Mouse (Mus musculus) forebrain, embryonic 16.5 days (tissue): ENCODE results near the gene Zfp518a. TPM values are rescaled to one million over a fixed set of nuclear protein-coding genes. Genes with fewer than 3 reads are reported as not detected.

Source experiments
- ATAC-seq: fragments of 200-750 bp; cut with Nextera tagmentation; 2 replicates; pipeline ENCODE4 v1.8.0; 2017; ENCODE audit warnings: mild to moderate bottlenecking, moderate library complexity
- H3K27ac ChIP-seq: fragments of 300-500 bp; sonication (generic); 2 replicates; pipeline ENCODE4 v1.5.1; 2014; ENCODE audit warnings: low read length, control low read depth
- H3K27me3 ChIP-seq: fragments of 300-500 bp; sonication (generic); replicated peaks from 2 replicates; pipeline ENCODE4 v1.6.1; 2014; ENCODE audit warnings: low read length; ENCODE audit not compliant: control insufficient read depth, insufficient read depth
- H3K36me3 ChIP-seq: fragments of 300-500 bp; sonication (generic); 2 replicates; pipeline ENCODE4 v1.6.1; 2014; ENCODE audit not compliant: control insufficient read depth, insufficient read depth
- H3K4me1 ChIP-seq: fragments of 300-500 bp; sonication (generic); replicated peaks from 2 replicates; pipeline ENCODE4 v1.6.1; 2014; ENCODE audit warnings: low read length; ENCODE audit not compliant: control insufficient read depth, insufficient read depth
- H3K4me2 ChIP-seq: fragments of 300-500 bp; sonication (generic); 2 replicates; pipeline ENCODE4 v1.6.1; 2014; ENCODE audit warnings: mild to moderate bottlenecking, low read length, control low read depth
- H3K4me3 ChIP-seq: fragments of 300-500 bp; sonication (generic); replicated peaks from 2 replicates; pipeline ENCODE4 v1.5.1; 2014; ENCODE audit warnings: mild to moderate bottlenecking, low read length, control low read depth
- H3K9ac ChIP-seq: fragments of 300-500 bp; sonication (generic); replicated peaks from 2 replicates; pipeline ENCODE4 v1.6.1; 2014; ENCODE audit warnings: low read depth, low read length, control low read depth
- H3K9me3 ChIP-seq: fragments of 300-500 bp; sonication (generic); 2 replicates; pipeline ENCODE4 v1.6.1; 2016; ENCODE audit warnings: low read length; ENCODE audit not compliant: control insufficient read depth
- WGBS: fragments of 180-500 bp; shearing (Covaris S2); extraction: QIAGEN DNeasy Blood & Tissue Kit; methylation state at CpG from one replicate; pipeline ENCODE4 v1.1.7; 2014; 5-methylcytosine and 5-hydroxymethylcytosine counted together
- microRNA-seq: library from miRNA; unstranded; fragments of <30 nt; microRNA quantifications from one replicate; pipeline ENCODE4, GENCODE M21; 2017
- polyA plus RNA-seq: library from polyadenylated mRNA; unstranded; fragments of >200 nt; fragmentation: Nextera tagmentation; extraction: Ambion mirVana; gene quantifications from 2 replicates; pipeline ENCODE4 v1.2.1, GENCODE M21; 2015

Gene Zfp518a
- polyA plus RNA-seq, 1 experiment from 2014 or later: 6.8 TPM

- H3K27ac ChIP-seq: no peak overlapping the region
- no peaks in the 10 kb centered on the region for H3K36me3 ChIP-seq
- H3K4me2 ChIP-seq: no peak overlapping the region
- H3K9ac ChIP-seq: no peak overlapping the region
- H3K4me1 ChIP-seq: no peaks in the 10 kb centered on the region
- no peaks in the 10 kb centered on the region for H3K27me3 ChIP-seq
- no peak overlapping the region for H3K4me3 ChIP-seq
- ATAC-seq: no peak
- no peaks in the 10 kb centered on the region for H3K9me3 ChIP-seq
- WGBS: 42% methylated on average over 3 of the region's 3 CpGs
Observed at GRCm38 (mm10) chr19:40964367-40964891, 69.9 kb downstream of the Zfp518a start.

GRCm38 (mm10) chr19:40964936-40965850 is 70.7 kb downstream of the Zfp518a start:
- H3K4me3 ChIP-seq: no peak overlapping the region
- H3K36me3 ChIP-seq: no peaks in the 10 kb centered on the region
- H3K4me1 ChIP-seq: no peaks in the 10 kb centered on the region
- no peak for ATAC-seq
- H3K4me2 ChIP-seq: no peak overlapping the region
- H3K9ac ChIP-seq: no peak overlapping the region
- WGBS: 83% methylated on average over 6 of the region's 6 CpGs
- H3K27ac ChIP-seq: no peak overlapping the region
- no peaks in the 10 kb centered on the region for H3K27me3 ChIP-seq
- no peaks in the 10 kb centered on the region for H3K9me3 ChIP-seq

Small RNA genes lying within 50 kb of the gene (microRNA-seq; reads per million reads assigned to microRNA genes)
- not detected for gene Mir8092

Other genes starting within 250 kb of the Zfp518a start
- 0.20 and 0.60 TPM in 2 replicates for gene Cc2d2b, start 146.0 kb upstream of the Zfp518a start, polyA plus RNA-seq
- gene Ccnj, start 63.4 kb upstream of the Zfp518a start, polyA plus RNA-seq: 23.2 and 24.9 TPM in 2 replicates
- 0.51 and 0.56 TPM in 2 replicates for gene Blnk, start 99.8 kb downstream of the Zfp518a start, polyA plus RNA-seq
- gene Dntt, start 134.6 kb downstream of the Zfp518a start, polyA plus RNA-seq: not detected in 2 replicates
- not detected in 2 replicates for gene Opalin, start 182.4 kb downstream of the Zfp518a start, polyA plus RNA-seq